Mouse (Mus musculus) spleen, adult 2 months (tissue): ENCODE data around the gene Cldn7. TPM values are rescaled to one million over a fixed set of nuclear protein-coding genes. Genes with fewer than 3 reads are reported as not detected.
A peak's percentile ranks its signal among the peaks of the same experiment; 100 is the strongest.

ENCODE experiments used
- DNase-seq, 2 experiments: peaks; one replicate each; pipeline versions ENCODE4 v3.0.0 to v3.0.0-alpha.2; 2012 to 2021; ENCODE audit warnings: low spot score in 2 of 2, low read depth in 1 of 2
- H3K27ac ChIP-seq: fragments of 200-500 bp; 2 replicates; pipeline ENCODE4 v1.5.1; 2012; ENCODE audit warnings: low read length, inconsistent platforms; ENCODE audit not compliant: insufficient read depth
- H3K27me3 ChIP-seq: fragments of 200-500 bp; 2 replicates; pipeline ENCODE4 v1.6.1; 2012; ENCODE audit warnings: mild to moderate bottlenecking, moderate library complexity, low read length, inconsistent platforms; ENCODE audit not compliant: control insufficient read depth, insufficient read depth
- H3K36me3 ChIP-seq: fragments of 200-500 bp; 2 replicates; pipeline ENCODE4 v1.6.1; 2012; ENCODE audit warnings: mild to moderate bottlenecking, low read length, inconsistent platforms; ENCODE audit not compliant: control insufficient read depth, insufficient read depth
- H3K4me1 ChIP-seq: fragments of 200-500 bp; 2 replicates; pipeline ENCODE4 v1.6.1; 2011; ENCODE audit warnings: inconsistent platforms; ENCODE audit not compliant: control insufficient read depth, insufficient read depth, insufficient read length
- H3K4me3 ChIP-seq: fragments of 200-500 bp; 2 replicates; pipeline ENCODE4 v1.5.1; 2011; ENCODE audit warnings: mild to moderate bottlenecking, inconsistent platforms; ENCODE audit not compliant: insufficient read depth, insufficient read length; ENCODE audit errors: extremely low read depth
- CTCF ChIP-seq: fragments of 200-500 bp; IDR thresholded peaks from 2 replicates; pipeline ENCODE4 v1.5.1; 2011; ENCODE audit warnings: mild to moderate bottlenecking, inconsistent platforms; ENCODE audit not compliant: insufficient read depth, insufficient read length, insufficient replicate concordance; ENCODE audit errors: extremely low read depth
- POLR2A ChIP-seq: fragments of 200-500 bp; IDR thresholded peaks from 2 replicates; pipeline ENCODE4 v1.6.1; 2011; ENCODE audit warnings: low read depth, low read length, inconsistent platforms
- WGBS: fragments of 180-500 bp; shearing (Covaris S2); methylation state at CpG from one replicate; pipeline ENCODE4 v1.1.7; 2018; 5-methylcytosine and 5-hydroxymethylcytosine counted together
- polyA plus RNA-seq: library from polyadenylated mRNA; depleted of rRNA; stranded (reverse); fragments of >200 nt; gene quantifications from 2 replicates; pipeline ENCODE4 v1.2.3, GENCODE M21; 2012

Cldn7 gene
- polyA plus RNA-seq, 1 experiment = 2.0 TPM

GRCm38 (mm10) chr11:69968793-69969192, 4.2 kb downstream of the Cldn7 start:
- Histone ChIP-seq H3K36me3 (peaks cover 4% of the 10 kb centered on the region; the same call in 1 of the 2 replicates), H3K27ac (no peak overlapping the region), H3K27me3 (peaks cover 23% of the 10 kb centered on the region), H3K4me3 (no peak overlapping the region), H3K4me1 (peaks cover 19% of the 10 kb centered on the region)
- 86% methylated on average over 4 of the region's 4 CpGs for WGBS
- no peak for TF ChIP-seq POLR2A
- TF ChIP-seq CTCF = no peak
- DNase-seq = no peak

DNA sequence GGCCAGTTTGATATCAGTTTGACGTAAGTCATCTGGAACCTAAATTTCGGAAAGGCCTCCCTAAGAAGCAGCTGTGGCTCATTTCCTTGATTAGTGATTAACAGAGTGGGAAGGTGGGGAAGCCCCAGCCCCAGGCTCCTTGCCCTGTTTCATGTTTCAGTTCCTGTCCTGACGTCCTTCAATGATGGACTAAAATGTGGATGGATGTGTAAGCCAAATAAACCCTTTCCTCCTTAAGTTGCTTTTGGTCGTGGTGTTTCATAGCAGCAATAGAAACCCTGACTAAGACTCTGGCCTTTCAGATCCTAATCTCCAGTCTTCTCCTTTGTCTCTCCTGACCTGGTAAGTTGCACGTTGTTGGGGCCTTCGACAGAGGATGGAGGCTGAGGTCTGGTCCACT, 5.6 kb downstream of the Cldn7 start:
- peaks cover 15% of the 10 kb centered on the region for H3K27me3 ChIP-seq
- 62% methylated on average over 6 of the region's 6 CpGs for WGBS
- no peak for DNase-seq
- H3K36me3 ChIP-seq = peaks cover 11% of the 10 kb centered on the region
- TF ChIP-seq POLR2A (no peak), CTCF (no peak)
- H3K4me1 ChIP-seq = peaks cover 19% of the 10 kb centered on the region
- no peak overlapping the region for H3K27ac ChIP-seq
- H3K4me3 ChIP-seq = no peak overlapping the region

DNA sequence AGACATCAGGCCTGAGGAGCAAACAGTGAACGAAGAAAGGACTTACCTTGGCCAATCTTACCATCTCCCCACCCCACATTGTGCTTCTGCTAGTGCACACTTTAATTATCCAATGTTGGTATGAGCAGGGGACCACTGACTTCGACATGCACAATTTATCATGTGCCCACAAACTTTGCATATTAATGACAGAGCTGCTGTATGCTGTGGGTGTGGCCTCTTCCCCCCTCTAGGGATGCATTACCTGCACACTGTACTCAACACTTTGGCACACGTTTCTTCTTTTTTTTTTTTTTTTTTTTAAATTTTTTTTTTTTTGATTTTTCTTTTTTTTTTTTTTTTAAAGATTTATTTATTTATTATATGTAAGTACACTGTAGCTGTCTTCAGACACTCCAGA, 6.2 kb downstream of the Cldn7 start:
- WGBS = 45% methylated on average over 3 of the region's 3 CpGs
- Histone ChIP-seq H3K27ac (no peak overlapping the region), H3K4me1 (peaks cover 16% of the 10 kb centered on the region), H3K27me3 (peaks cover 10% of the 10 kb centered on the region), H3K36me3 (peaks cover 11% of the 10 kb centered on the region), H3K4me3 (no peak overlapping the region)
- no peak for DNase-seq
- no peak for TF ChIP-seq POLR2A

- DNase-seq = no peak
- Histone ChIP-seq H3K27me3 (no peaks in the 10 kb centered on the region), H3K36me3 (peaks cover 11% of the 10 kb centered on the region), H3K27ac (no peak overlapping the region), H3K4me3 (no peak overlapping the region), H3K4me1 (peaks cover 5% of the 10 kb centered on the region; the same call in 1 of the 2 replicates)
- TF ChIP-seq POLR2A (no peak), CTCF (no peak)
- 94% methylated on average over 2 of the region's 2 CpGs for WGBS
Measured at GRCm38 (mm10) chr11:69974907-69975306, 10.3 kb downstream of the Cldn7 start.

DNA sequence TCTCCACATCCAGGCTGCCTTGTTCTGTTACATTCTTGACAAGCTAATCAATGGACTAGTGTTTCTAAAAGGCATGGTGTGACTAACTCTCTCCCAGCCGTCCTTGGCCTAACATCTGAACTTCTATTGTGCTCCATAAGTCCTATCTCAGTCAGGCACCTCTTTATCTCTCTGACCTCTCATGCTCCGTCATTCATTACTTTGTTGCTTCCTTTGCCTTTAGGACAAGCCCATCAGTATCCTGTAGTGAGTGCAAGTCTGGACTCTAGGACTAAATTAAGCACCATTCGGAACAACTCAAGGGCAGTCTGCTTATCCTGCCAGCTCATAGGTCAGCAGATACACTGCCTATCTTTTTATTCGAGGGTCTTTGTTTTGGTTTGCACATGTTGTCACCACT, 11.7 kb downstream of the Cldn7 start:
- peaks cover 11% of the 10 kb centered on the region for H3K36me3 ChIP-seq
- WGBS = 84% methylated on average over 4 of the region's 4 CpGs
- DNase-seq = no peak

DNA sequence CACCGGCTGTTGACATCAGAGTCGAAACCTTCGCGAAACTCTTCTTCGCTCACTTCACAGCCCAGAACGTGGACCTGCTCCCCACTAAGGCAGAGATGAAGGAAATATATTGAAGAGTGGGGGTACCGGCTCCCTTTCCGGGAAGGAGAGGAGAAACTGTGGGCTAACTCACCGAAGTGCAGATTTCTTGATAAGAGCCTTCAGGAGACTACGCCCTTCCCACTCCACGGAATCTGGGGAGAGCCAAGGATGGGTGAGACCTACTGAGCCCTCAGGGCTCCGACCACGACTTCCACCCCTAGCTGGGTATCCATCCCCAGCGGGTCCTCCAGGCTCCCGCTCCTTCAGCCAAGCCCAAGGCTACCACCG, 15.2 kb downstream of the Cldn7 start:
- peaks cover 9% of the 10 kb centered on the region for H3K36me3 ChIP-seq
- no peak for DNase-seq

More for the DNA sequence above, 11.7 kb downstream of the Cldn7 start:
- Histone ChIP-seq H3K27ac (no peak overlapping the region), H3K4me1 (no peaks in the 10 kb centered on the region; the same call in 1 of the 2 replicates), H3K27me3 (no peaks in the 10 kb centered on the region), H3K4me3 (no peak overlapping the region)
- TF ChIP-seq POLR2A (no peak), CTCF (no peak)

DNA sequence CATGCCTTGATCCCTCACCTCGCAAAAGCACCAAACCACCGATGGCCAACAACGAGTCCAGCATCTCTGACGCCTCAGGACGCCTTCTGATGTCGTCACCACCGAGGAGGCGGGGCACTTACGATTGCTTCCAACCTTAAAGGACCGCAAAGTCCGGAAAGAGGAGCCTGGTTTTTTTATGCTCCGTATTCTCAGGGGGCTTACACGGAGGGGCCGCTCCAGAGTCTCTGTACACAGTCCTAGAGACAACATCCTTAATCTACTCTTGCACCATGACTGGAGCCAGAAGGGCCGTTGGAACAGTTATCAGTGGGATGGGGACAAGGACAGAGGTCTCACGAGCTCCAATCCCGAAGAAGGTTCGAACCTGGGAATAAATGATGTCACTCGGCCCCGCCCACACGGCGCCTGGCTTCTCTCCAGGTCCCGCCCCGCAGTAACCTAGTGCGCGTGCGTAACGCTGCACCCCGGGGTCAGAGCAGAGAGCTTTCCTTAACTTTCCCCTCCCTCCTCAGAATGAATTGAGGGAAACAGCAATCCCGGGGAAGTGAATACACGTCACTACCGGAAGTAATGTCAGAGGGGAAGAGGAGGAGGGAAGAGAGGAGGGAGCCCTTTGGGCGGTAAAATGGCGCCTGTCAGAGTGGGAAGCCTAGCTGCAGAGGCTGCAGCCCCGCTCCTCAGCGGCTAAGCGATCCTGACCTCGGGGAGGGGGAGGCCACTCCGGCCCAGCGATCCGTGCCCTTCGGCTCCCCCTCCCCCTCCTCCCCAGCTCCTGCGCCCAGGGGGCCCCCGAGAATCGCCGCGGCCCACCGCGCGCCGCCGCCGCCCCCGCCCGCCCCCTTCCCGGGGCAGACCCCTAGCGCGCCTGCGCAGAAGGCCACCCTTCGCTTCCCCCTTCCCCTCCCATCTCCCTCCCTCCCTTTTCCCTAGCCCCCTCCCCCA, 15.9 kb downstream of the Cldn7 start:
- TF ChIP-seq POLR2A (peak; percentile 87), CTCF (no peak)
- under 1% methylated on average over 55 of the region's 60 CpGs for WGBS
- Histone ChIP-seq H3K27ac (peak overlapping the region; percentile 81), H3K4me1 (peaks cover 6% of the 10 kb centered on the region; the same call in 1 of the 2 replicates), H3K4me3 (peak overlapping the region; percentile 84), H3K27me3 (no peaks in the 10 kb centered on the region), H3K36me3 (peaks cover 12% of the 10 kb centered on the region)
- DNase-seq = peak; percentile 81 to 84

More for the DNA sequence above, 15.2 kb downstream of the Cldn7 start:
- Histone ChIP-seq H3K27me3 (no peaks in the 10 kb centered on the region), H3K27ac (peak overlapping the region; percentile 81), H3K4me3 (peak overlapping the region; percentile 84), H3K4me1 (peaks cover 6% of the 10 kb centered on the region; the same call in 1 of the 2 replicates)
- TF ChIP-seq CTCF (no peak), POLR2A (no peak)
- 4% methylated on average over 16 of the region's 16 CpGs for WGBS
